Mouse (Mus musculus) forebrain, embryonic 11.5 days (tissue): ENCODE data around the gene Tex21. TPM values are rescaled to one million over a fixed set of nuclear protein-coding genes. Genes with fewer than 3 reads are reported as not detected.
"Not testable (repeated sequence)": the region's sequence is repeated elsewhere in the genome, so short reads cannot be mapped to it uniquely, and the experiment has no call there.

Experiments
- ATAC-seq: fragments of 200-750 bp; cut with Nextera tagmentation; replicated peaks from 2 replicates; pipeline ENCODE4 v1.8.0; 2017; ENCODE audit warnings: moderate TSS enrichment; ENCODE audit not compliant: low FRiP score
- DNase-seq: peaks from one replicate; pipeline ENCODE4 v3.0.0-alpha.2; 2017; ENCODE audit warnings: low spot score
- H3K27ac ChIP-seq: fragments of 300-500 bp; sonication (generic); 2 replicates; pipeline ENCODE4 v1.5.1; 2014; ENCODE audit warnings: low read depth, low read length
- H3K27me3 ChIP-seq: fragments of 300-500 bp; sonication (generic); 2 replicates; pipeline ENCODE4 v1.6.1; 2014; ENCODE audit warnings: mild to moderate bottlenecking, low read length, mixed read lengths; ENCODE audit not compliant: control insufficient read depth, insufficient read depth
- H3K36me3 ChIP-seq: fragments of 300-500 bp; sonication (generic); 2 replicates; pipeline ENCODE4 v1.6.1; 2014; ENCODE audit warnings: mild to moderate bottlenecking, low read length, moderate library complexity, mixed read lengths; ENCODE audit not compliant: control insufficient read depth, insufficient read depth
- H3K4me1 ChIP-seq: fragments of 300-500 bp; sonication (generic); replicated peaks from 2 replicates; pipeline ENCODE4 v1.6.1; 2014; ENCODE audit warnings: low read length, mixed read lengths; ENCODE audit not compliant: control insufficient read depth, insufficient read depth
- H3K4me2 ChIP-seq: fragments of 300-500 bp; sonication (generic); 2 replicates; pipeline ENCODE4 v1.6.1; 2014; ENCODE audit warnings: low read depth, mild to moderate bottlenecking, low read length, moderate library complexity, mixed read lengths; ENCODE audit not compliant: severe bottlenecking
- H3K4me3 ChIP-seq: fragments of 300-500 bp; sonication (generic); 2 replicates; pipeline ENCODE4 v1.5.1; 2014; ENCODE audit warnings: low read depth, low read length
- H3K9ac ChIP-seq: fragments of 300-500 bp; sonication (generic); 2 replicates; pipeline ENCODE4 v1.6.1; 2014; ENCODE audit warnings: low read length
- H3K9me3 ChIP-seq: fragments of 300-500 bp; sonication (generic); 2 replicates; pipeline ENCODE4 v1.6.1; 2016; ENCODE audit warnings: low read length, mixed read lengths; ENCODE audit not compliant: control insufficient read depth
- WGBS: fragments of 180-500 bp; shearing (Covaris S2); extraction: QIAGEN DNeasy Blood & Tissue Kit; methylation state at CpG from one replicate; pipeline ENCODE4 v1.1.7; 2014; 5-methylcytosine and 5-hydroxymethylcytosine counted together
- polyA plus RNA-seq: library from polyadenylated mRNA; unstranded; fragments of >200 nt; fragmentation: Nextera tagmentation; extraction: Ambion mirVana; gene quantifications from 2 replicates; pipeline ENCODE4 v1.2.1, GENCODE M21; 2014

The Tex21 gene
- polyA plus RNA-seq, 1 experiment from 2014 or later, result not detected

GRCm38 (mm10) chr12:76177000-76177863 lies 69.3 kb downstream of the Tex21 start, which contains the start of gene Esr2:
Esr2 (minus strand) TSS chr12:76177259.
- peak within 1 kb of the TSS; percentile 50 for H3K9ac ChIP-seq
- peak; percentile 77 for ATAC-seq
- H3K9me3 ChIP-seq, result no peaks in the 10 kb centered on the region
- no peak within 1 kb of the TSS for H3K27ac ChIP-seq
- H3K4me2 ChIP-seq, result peak within 1 kb of the TSS; percentile 91
- H3K4me3 ChIP-seq, result peak within 1 kb of the TSS; percentile 39
- DNase-seq, result peak; percentile 69
- no peaks in the 10 kb centered on the region for H3K36me3 ChIP-seq
- no peaks in the 10 kb centered on the region; the same call in 1 of the 2 replicates for H3K27me3 ChIP-seq
- WGBS, result under 1% methylated on average over 39 of the region's 39 CpGs
- no peaks in the 10 kb centered on the region for H3K4me1 ChIP-seq

GRCm38 (mm10) chr12:76165641-76166040 lies 80.9 kb downstream of the Tex21 start:
- no peak for ATAC-seq
- Histone ChIP-seq H3K27ac (no peak overlapping the region), H3K4me1 (no peaks in the 10 kb centered on the region), H3K9ac (no peak overlapping the region), H3K4me2 (no peak overlapping the region), H3K4me3 (no peak overlapping the region), H3K9me3 (no peaks in the 10 kb centered on the region), H3K27me3 (no peaks in the 10 kb centered on the region), H3K36me3 (no peaks in the 10 kb centered on the region)
- DNase-seq, result no peak
- WGBS, result 65% methylated on average over 5 of the region's 5 CpGs

DNA sequence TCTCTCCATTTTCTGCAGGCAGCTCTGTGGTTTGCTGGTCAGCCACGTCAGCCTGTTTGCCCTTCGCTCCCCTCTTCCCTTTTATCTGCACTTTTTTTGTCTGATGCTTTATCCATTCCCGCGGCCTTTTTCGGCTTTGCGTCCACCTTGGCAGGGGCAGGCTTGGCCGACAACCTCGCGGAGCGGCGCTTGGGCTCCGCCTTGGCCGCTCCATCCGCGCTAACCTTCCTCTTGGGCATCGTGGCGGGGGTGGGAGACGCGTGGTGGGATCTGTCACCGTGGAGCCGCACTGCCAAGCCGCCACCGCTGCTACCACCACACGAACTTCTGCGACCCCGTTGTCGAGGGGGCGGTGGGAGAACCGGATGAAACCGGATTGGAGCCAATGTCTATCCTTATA lies 94.2 kb downstream of the Tex21 start:
- H3K27me3 ChIP-seq, H3K36me3 ChIP-seq, H3K9me3 ChIP-seq, H3K4me1 ChIP-seq, H3K27ac ChIP-seq, ATAC-seq, DNase-seq: not testable (repeated sequence)
- Histone ChIP-seq H3K4me3 (peak overlapping the region; percentile 13), H3K9ac (peak overlapping the region; percentile 1; the same call in 1 of the 2 replicates), H3K4me2 (peak overlapping the region; percentile 49)
- 13% methylated on average over 30 of the region's 30 CpGs for WGBS

Other genes starting within 250 kb of the Tex21 start
- gene Esr2, start 69.5 kb downstream of the Tex21 start, polyA plus RNA-seq, result 0.05 and 0.31 TPM in 2 replicates
- 80.2 and 80.8 TPM in 2 replicates for gene Mthfd1, start 8.6 kb upstream of the Tex21 start, polyA plus RNA-seq
- gene Akap5, start 78.1 kb upstream of the Tex21 start, polyA plus RNA-seq, result 3.6 and 5.2 TPM in 2 replicates
- gene Zbtb25, start 122.9 kb upstream of the Tex21 start, polyA plus RNA-seq, result 19.8 and 23.0 TPM in 2 replicates
- 8.2 and 8.8 TPM in 2 replicates for gene Zbtb1, start 123.5 kb upstream of the Tex21 start, polyA plus RNA-seq
- gene Hspa2, start 157.4 kb upstream of the Tex21 start, polyA plus RNA-seq, result 4.4 and 4.5 TPM in 2 replicates
- gene Ppp1r36, start 170.8 kb upstream of the Tex21 start, polyA plus RNA-seq, result 0.35 and 0.56 TPM in 2 replicates